Mouse (Mus musculus) neural tube, postnatal 0 days (tissue): Measurements from ENCODE around the gene Sec24b. TPM values are rescaled to one million over a fixed set of nuclear protein-coding genes. Genes with fewer than 3 reads are reported as not detected.

ENCODE experiments used
- polyA plus RNA-seq: library from polyadenylated mRNA; unstranded; fragments of >200 nt; fragmentation: Nextera tagmentation; extraction: Ambion mirVana; gene quantifications from 2 replicates; pipeline ENCODE4 v1.2.1, GENCODE M21; 2015

Sec24b gene
- polyA plus RNA-seq, result 24.8 and 31.0 TPM in 2 replicates

DNA sequence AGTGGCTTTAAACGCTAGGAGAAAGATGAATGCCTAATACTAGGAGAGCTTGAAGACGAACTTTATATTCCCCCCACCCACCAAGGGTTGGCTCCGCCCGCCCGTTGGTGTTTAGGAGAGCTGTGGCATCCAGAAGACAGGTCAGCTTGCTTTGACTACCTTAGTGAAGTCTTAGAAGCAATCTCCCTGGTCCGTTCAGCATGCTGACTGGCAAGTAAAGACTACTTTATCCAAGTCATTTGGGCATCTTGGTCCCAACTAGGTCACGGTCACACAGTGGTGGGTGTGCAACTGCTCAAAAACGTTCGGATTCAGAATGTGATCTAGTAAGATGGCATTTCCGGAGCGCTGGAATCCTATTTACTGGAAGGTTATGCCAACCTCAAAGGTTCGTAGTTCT is at the start of gene Sec24b:
Gene Sec24b, minus strand, starts transcription at position 273 of the 400 bp plus-strand sequence.

DNA sequence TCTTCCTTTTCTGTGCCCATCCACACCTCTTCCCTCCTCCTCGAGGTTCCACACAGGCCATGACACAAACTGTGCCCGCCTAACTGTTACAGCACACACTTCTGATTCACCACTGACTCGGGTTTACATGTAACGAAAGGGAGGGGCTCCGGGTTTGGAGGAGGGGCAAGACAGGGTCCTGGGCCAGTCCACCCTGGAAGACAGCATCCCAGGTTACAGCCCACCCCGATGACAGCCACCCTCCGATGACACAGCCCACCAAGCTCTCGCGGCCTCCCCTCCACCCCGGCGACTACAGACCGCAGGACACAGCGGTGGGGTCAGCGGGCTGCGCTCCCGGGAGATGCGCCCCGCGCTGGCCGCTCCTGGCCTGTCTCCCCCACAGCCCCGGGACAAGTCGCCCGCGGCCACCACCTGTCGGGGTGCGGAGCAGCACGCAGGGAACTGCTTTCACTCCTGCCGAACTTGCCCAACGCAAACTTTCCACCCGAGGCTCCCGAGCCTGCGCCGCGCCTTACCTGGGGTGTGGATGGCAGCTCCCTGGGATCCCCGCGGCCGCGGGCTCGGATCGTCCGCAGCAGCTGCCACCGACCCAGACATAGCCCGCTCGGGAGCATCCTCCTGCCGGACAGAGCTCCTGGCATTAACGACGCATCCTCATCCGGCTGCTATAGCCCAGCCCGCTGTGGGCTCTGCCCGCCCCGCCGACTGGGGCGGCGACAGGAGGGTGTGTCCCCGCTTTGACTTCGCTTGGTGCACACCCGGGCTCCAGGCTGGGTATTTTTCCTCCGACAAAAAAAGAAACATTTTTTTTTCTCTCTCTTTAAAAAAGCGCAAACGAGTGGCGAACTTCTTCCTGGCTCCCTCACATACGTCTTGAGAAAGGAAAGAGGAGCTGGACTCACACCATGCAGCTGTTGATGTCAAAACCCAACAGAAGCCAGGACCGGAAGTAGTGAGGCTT is 91.6 kb downstream of the Sec24b start, which contains the start of gene Mcub:
Gene Mcub, minus strand, starts transcription at position 775 of the 964 bp plus-strand sequence.

Other genes with a start within 250 kb of the Sec24b start
- 0.08 TPM in 1 of 2 replicates, not detected in the other for gene Rrh, start 239.0 kb downstream of the Sec24b start, polyA plus RNA-seq
- 43.4 and 44.9 TPM in 2 replicates for gene Gar1, start 230.2 kb downstream of the Sec24b start, polyA plus RNA-seq
- gene Cfi, start 225.7 kb downstream of the Sec24b start, polyA plus RNA-seq, result 0.39 and 0.57 TPM in 2 replicates
- 50.4 and 52.4 TPM in 2 replicates for gene Pla2g12a, start 182.9 kb downstream of the Sec24b start, polyA plus RNA-seq
- 17.7 and 20.8 TPM in 2 replicates for gene Casp6, start 160.1 kb downstream of the Sec24b start, polyA plus RNA-seq
- gene Mcub, start 91.3 kb downstream of the Sec24b start, polyA plus RNA-seq, result 14.5 and 15.1 TPM in 2 replicates
- 4.8 and 5.3 TPM in 2 replicates for gene Col25a1, start 69.9 kb upstream of the Sec24b start, polyA plus RNA-seq